Mouse (Mus musculus) ES-Bruce4 (cell line): Measurements from ENCODE around the gene Mcmbp. TPM values are rescaled to one million over a fixed set of nuclear protein-coding genes. Genes with fewer than 3 reads are reported as not detected.

Experiments
- H3K27ac ChIP-seq: 2 replicates; pipeline ENCODE4 v1.5.1; 2012; ENCODE audit warnings: low read length, inconsistent platforms; ENCODE audit not compliant: insufficient read depth
- H3K27me3 ChIP-seq: 2 replicates; pipeline ENCODE4 v1.6.1; 2012; ENCODE audit warnings: mild to moderate bottlenecking, low read length, inconsistent platforms; ENCODE audit not compliant: control insufficient read depth, poor library complexity, insufficient read depth, severe bottlenecking
- H3K36me3 ChIP-seq: 2 replicates; pipeline ENCODE4 v1.6.1; 2012; ENCODE audit warnings: inconsistent platforms, mild to moderate bottlenecking, low read length, moderate library complexity; ENCODE audit not compliant: control insufficient read depth, poor library complexity, insufficient read depth, severe bottlenecking
- H3K4me1 ChIP-seq: one replicate; pipeline ENCODE4 v1.8.1; 2011; ENCODE audit warnings: low read length; ENCODE audit not compliant: control insufficient read depth, insufficient read depth
- H3K4me3 ChIP-seq: 2 replicates; pipeline ENCODE4 v1.5.1; 2011; ENCODE audit warnings: low read depth, mild to moderate bottlenecking, low read length
- H3K9ac ChIP-seq: 2 replicates; pipeline ENCODE4 v1.6.1; 2012; ENCODE audit warnings: low read depth, mild to moderate bottlenecking, inconsistent platforms; ENCODE audit not compliant: poor library complexity, severe bottlenecking
- H3K9me3 ChIP-seq: replicated peaks from 2 replicates; pipeline ENCODE4 v1.6.1; 2012; ENCODE audit warnings: mild to moderate bottlenecking, low read length, inconsistent platforms; ENCODE audit not compliant: control insufficient read depth, poor library complexity, insufficient read depth, severe bottlenecking
- CTCF ChIP-seq: IDR thresholded peaks from one replicate; pipeline ENCODE4 v1.8.1; 2011; ENCODE audit warnings: low read depth, low read length
- EP300 ChIP-seq: IDR thresholded peaks from 2 replicates; pipeline ENCODE4 v1.6.1; 2011; ENCODE audit warnings: low read depth, low read length; ENCODE audit not compliant: insufficient read depth
- POLR2A ChIP-seq: IDR thresholded peaks from one replicate; pipeline ENCODE4 v1.8.1; 2011; ENCODE audit warnings: low read length; ENCODE audit not compliant: insufficient read depth
- polyA plus RNA-seq: library from polyadenylated mRNA; stranded (reverse); fragments of >200 nt; gene quantifications from 2 replicates; pipeline ENCODE4 v1.2.4, GENCODE M21; 2011; ENCODE audit warnings: low read depth; ENCODE audit not compliant: missing spikeins, insufficient read depth, insufficient read length

The Mcmbp gene
- polyA plus RNA-seq, 1 experiment, result 78.5 TPM

- no peaks in the 10 kb centered on the region for H3K27me3 ChIP-seq
- H3K27ac ChIP-seq, result no peak overlapping the region
- no peaks in the 10 kb centered on the region for H3K4me1 ChIP-seq
- no peak overlapping the region for H3K4me3 ChIP-seq
- H3K9ac ChIP-seq, result no peak overlapping the region
- no peak for TF ChIP-seq CTCF
- TF ChIP-seq EP300, result no peak
- no peak for TF ChIP-seq POLR2A
- 0 out of 2 replicates have a peak, but pooled peaks cover 5% of the 10 kb centered on the region for H3K9me3 ChIP-seq
- H3K36me3 ChIP-seq, result peaks cover 37% of the 10 kb centered on the region
These were observed 45.4 kb downstream of the Mcmbp start for GRCm38 (mm10) chr7:128694848-128695247.

- TF ChIP-seq POLR2A (no peak), EP300 (no peak), CTCF (no peak)
- Histone ChIP-seq H3K4me1 (no peaks in the 10 kb centered on the region), H3K4me3 (no peak overlapping the region), H3K27me3 (no peaks in the 10 kb centered on the region), H3K36me3 (peaks cover 19% of the 10 kb centered on the region), H3K9me3 (peaks cover 14% of the 10 kb centered on the region), H3K9ac (no peak overlapping the region), H3K27ac (no peak overlapping the region)
These were observed 48.1 kb downstream of the Mcmbp start for GRCm38 (mm10) chr7:128692163-128692562.

GRCm38 (mm10) chr7:128690796-128691195, 49.5 kb downstream of the Mcmbp start:
- TF ChIP-seq EP300 (no peak), CTCF (no peak), POLR2A (no peak)
- Histone ChIP-seq H3K9ac (no peak overlapping the region), H3K9me3 (peaks cover 22% of the 10 kb centered on the region), H3K4me3 (no peak overlapping the region), H3K4me1 (no peaks in the 10 kb centered on the region), H3K36me3 (peaks cover 12% of the 10 kb centered on the region), H3K27me3 (no peaks in the 10 kb centered on the region), H3K27ac (no peak overlapping the region)

DNA sequence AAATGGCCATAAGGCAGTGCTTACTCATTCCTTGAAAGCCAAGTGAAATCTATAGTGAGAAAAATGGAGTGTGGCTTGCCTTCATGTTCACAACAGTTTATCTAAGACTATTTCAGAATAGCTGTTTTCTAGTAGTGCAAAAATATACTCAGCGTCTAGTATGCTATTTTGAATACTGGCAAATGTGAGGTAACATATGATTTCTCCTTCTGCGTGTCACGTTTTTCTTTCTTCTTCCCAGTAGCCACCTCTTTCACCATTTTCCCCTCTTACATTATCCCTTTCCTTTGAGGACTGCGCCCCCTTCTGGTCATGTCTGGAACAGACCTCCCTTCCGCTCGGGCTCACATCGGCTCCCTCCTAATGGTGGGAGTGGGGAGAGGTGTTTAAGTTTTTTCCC, 50.2 kb downstream of the Mcmbp start:
- H3K4me3 ChIP-seq, result no peak overlapping the region

DNA sequence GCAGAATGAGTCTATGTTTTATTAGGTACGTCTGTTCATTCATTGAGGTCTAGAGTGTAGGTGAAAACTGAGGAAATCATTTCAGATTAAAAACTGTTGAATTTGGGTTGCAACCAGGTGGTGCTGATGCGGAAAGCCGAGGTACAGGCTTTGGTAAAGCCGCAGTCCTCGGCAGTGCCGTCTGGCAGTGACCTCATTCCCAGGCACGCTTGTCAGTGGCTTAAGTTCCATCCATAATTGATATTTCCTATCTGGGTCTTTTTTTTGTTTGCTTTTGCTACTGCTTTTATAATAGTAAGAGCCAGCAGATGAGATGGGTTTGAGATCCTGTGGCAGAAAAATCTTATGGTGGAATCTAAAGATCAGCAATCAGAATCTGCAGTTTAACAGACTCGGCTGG, 50.9 kb downstream of the Mcmbp start:
- TF ChIP-seq EP300, result no peak
- TF ChIP-seq POLR2A, result no peak
- TF ChIP-seq CTCF, result no peak
- H3K27me3 ChIP-seq, result no peaks in the 10 kb centered on the region
- H3K27ac ChIP-seq, result no peak overlapping the region
- H3K36me3 ChIP-seq, result peaks cover 4% of the 10 kb centered on the region
- H3K9me3 ChIP-seq, result peaks cover 22% of the 10 kb centered on the region
- no peaks in the 10 kb centered on the region for H3K4me1 ChIP-seq
- no peak overlapping the region for H3K9ac ChIP-seq
- no peak overlapping the region for H3K4me3 ChIP-seq

More for the DNA sequence above, 50.2 kb downstream of the Mcmbp start:
- TF ChIP-seq EP300 (no peak), CTCF (peak; percentile 65)
- peaks cover 22% of the 10 kb centered on the region for H3K9me3 ChIP-seq
- H3K27ac ChIP-seq, result no peak overlapping the region
- peaks cover 11% of the 10 kb centered on the region for H3K36me3 ChIP-seq
- no peak overlapping the region for H3K9ac ChIP-seq
- H3K27me3 ChIP-seq, result no peaks in the 10 kb centered on the region
- no peaks in the 10 kb centered on the region for H3K4me1 ChIP-seq

DNA sequence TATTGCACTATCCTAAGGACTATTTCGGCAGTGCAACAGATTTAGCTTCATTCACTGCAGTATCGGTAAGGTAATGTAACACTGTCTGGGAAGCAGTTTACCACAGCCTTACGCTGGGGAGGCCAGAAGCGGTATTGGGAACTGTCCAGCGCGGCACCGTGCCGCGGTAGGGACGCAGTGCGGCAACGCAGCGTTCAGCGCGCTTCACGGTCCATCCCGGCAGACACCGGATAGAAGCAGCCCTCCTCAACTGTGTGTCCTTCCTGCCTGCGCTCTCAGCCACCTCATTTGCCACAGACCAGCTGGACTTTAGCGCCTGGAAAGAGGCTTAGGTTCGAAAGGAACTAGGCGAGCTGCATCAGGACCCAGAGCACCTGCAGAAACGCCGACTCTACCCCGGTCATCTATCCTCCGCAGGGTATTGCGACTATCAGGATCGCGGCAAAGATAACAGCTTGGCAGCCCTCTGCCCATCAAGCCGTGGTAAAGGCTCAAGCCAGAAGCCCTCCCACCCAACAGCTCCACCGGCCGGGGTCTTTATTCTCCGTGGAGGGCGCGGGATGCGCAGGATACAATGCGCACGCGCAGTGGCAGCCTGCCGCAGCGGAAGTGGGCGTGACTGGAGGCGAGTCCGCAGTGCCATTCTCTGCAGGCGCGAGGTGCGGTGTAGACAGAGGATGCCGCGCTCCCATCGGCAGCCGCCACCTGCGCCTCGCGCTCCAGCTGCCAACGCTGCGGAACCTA, 52.3 kb downstream of the Mcmbp start:
- peaks cover 22% of the 10 kb centered on the region for H3K9me3 ChIP-seq
- no peak overlapping the region for H3K9ac ChIP-seq
- H3K27ac ChIP-seq, result no peak overlapping the region
- H3K4me1 ChIP-seq, result no peaks in the 10 kb centered on the region
- no peak for TF ChIP-seq CTCF
- no peak for TF ChIP-seq POLR2A
- no peak for TF ChIP-seq EP300
- H3K36me3 ChIP-seq, result no peaks in the 10 kb centered on the region; the same call in 1 of the 2 replicates
- peak overlapping the region; percentile 68 for H3K4me3 ChIP-seq
- H3K27me3 ChIP-seq, result no peaks in the 10 kb centered on the region
